Mouse (Mus musculus): ENCODE results near the gene Mcoln3.

Gene Mcoln3

GRCm38 (mm10) chr3:146174215-146174614, 57.0 kb downstream of the Mcoln3 start:
- DNase-seq (ENCODE audit: low spot score in 2 of 2), result no peak

GRCm38 (mm10) chr3:146177295-146177694, 60.0 kb downstream of the Mcoln3 start:
- no peak for DNase-seq (ENCODE audit: low spot score in 2 of 2)

- DNase-seq (ENCODE audit: low spot score in 2 of 2), result peak; percentile 67 to 74
Measured at GRCm38 (mm10) chr3:146177748-146178582, 60.7 kb downstream of the Mcoln3 start.

- DNase-seq (ENCODE audit: low spot score in 2 of 2), result no peak
Measured at GRCm38 (mm10) chr3:146180341-146180740, 63.1 kb downstream of the Mcoln3 start.

- DNase-seq (ENCODE audit: low spot score in 2 of 2), result peak; percentile 28 to 31
Measured at GRCm38 (mm10) chr3:146180986-146181385, 63.7 kb downstream of the Mcoln3 start.

- peak; percentile 36 to 52 for DNase-seq (ENCODE audit: low spot score in 2 of 2)
Measured at GRCm38 (mm10) chr3:146184992-146185657, 67.9 kb downstream of the Mcoln3 start.

GRCm38 (mm10) chr3:146186033-146186432, 68.8 kb downstream of the Mcoln3 start:
- DNase-seq (ENCODE audit: low spot score in 2 of 2), result no peak

GRCm38 (mm10) chr3:146189933-146190332, 72.7 kb downstream of the Mcoln3 start:
- no peak for DNase-seq (ENCODE audit: low spot score in 2 of 2)
